Mouse (Mus musculus) monocyte, adult 2 months (primary cell): Measurements from ENCODE around the gene Kif23.

Source experiments
- DNase-seq, 2 experiments: peaks; one replicate each; pipeline ENCODE4 v3.0.0; 2022; ENCODE audit warnings: low spot score in 2 of 2, low read depth in 1 of 2

Gene Kif23

GRCm38 (mm10) chr9:61907621-61908295 is 38.8 kb downstream of the Kif23 start:
- no peak for DNase-seq

GRCm38 (mm10) chr9:61906912-61907311 is 39.7 kb downstream of the Kif23 start:
- peak in 1 of 2 experiments; percentile 31 for DNase-seq

GRCm38 (mm10) chr9:61905576-61905975 is 41.0 kb downstream of the Kif23 start:
- no peak for DNase-seq

- DNase-seq: no peak
Measured at GRCm38 (mm10) chr9:61904201-61904600, 42.4 kb downstream of the Kif23 start.

- DNase-seq: no peak
Measured at GRCm38 (mm10) chr9:61902445-61902844, 44.1 kb downstream of the Kif23 start.

- DNase-seq: no peak
Measured at GRCm38 (mm10) chr9:61901574-61901973, 45.0 kb downstream of the Kif23 start.

GRCm38 (mm10) chr9:61899804-61900203 is 46.8 kb downstream of the Kif23 start:
- DNase-seq: peak in 1 of 2 experiments; percentile 29

GRCm38 (mm10) chr9:61898401-61898800 is 48.2 kb downstream of the Kif23 start:
- DNase-seq: peak in 1 of 2 experiments; percentile 46

- DNase-seq: no peak
Measured at GRCm38 (mm10) chr9:61895014-61895413, 51.6 kb downstream of the Kif23 start.

- no peak for DNase-seq
Measured at GRCm38 (mm10) chr9:61889855-61890254, 56.7 kb downstream of the Kif23 start.

GRCm38 (mm10) chr9:61887661-61888379 is 58.8 kb downstream of the Kif23 start:
- no peak for DNase-seq

GRCm38 (mm10) chr9:61885964-61886363 is 60.6 kb downstream of the Kif23 start:
- no peak for DNase-seq

- no peak for DNase-seq
Measured at GRCm38 (mm10) chr9:61884936-61885335, 61.6 kb downstream of the Kif23 start.

- no peak for DNase-seq
Measured at GRCm38 (mm10) chr9:61884375-61884774, 62.2 kb downstream of the Kif23 start.

- no peak for DNase-seq
Measured at GRCm38 (mm10) chr9:61882179-61882578, 64.4 kb downstream of the Kif23 start.

GRCm38 (mm10) chr9:61878889-61879288 is 67.7 kb downstream of the Kif23 start:
- no peak for DNase-seq

- DNase-seq: no peak
Measured at GRCm38 (mm10) chr9:61877373-61878112, 69.0 kb downstream of the Kif23 start.

GRCm38 (mm10) chr9:61873325-61873724 is 73.2 kb downstream of the Kif23 start:
- no peak for DNase-seq

- no peak for DNase-seq
Measured at GRCm38 (mm10) chr9:61872246-61872941, 74.2 kb downstream of the Kif23 start.

- no peak for DNase-seq
Measured at GRCm38 (mm10) chr9:61871839-61872238, 74.7 kb downstream of the Kif23 start.

- DNase-seq: no peak
Measured at GRCm38 (mm10) chr9:61867659-61868058, 78.9 kb downstream of the Kif23 start.
